Mouse (Mus musculus): Measurements from ENCODE around the gene Gpc6. TPM values are rescaled to one million over a fixed set of nuclear protein-coding genes. Genes with fewer than 3 reads are reported as not detected.

Gpc6 gene
- polyA plus RNA-seq, 1 experiment from 2014 or later, result 14.5 TPM

DNA sequence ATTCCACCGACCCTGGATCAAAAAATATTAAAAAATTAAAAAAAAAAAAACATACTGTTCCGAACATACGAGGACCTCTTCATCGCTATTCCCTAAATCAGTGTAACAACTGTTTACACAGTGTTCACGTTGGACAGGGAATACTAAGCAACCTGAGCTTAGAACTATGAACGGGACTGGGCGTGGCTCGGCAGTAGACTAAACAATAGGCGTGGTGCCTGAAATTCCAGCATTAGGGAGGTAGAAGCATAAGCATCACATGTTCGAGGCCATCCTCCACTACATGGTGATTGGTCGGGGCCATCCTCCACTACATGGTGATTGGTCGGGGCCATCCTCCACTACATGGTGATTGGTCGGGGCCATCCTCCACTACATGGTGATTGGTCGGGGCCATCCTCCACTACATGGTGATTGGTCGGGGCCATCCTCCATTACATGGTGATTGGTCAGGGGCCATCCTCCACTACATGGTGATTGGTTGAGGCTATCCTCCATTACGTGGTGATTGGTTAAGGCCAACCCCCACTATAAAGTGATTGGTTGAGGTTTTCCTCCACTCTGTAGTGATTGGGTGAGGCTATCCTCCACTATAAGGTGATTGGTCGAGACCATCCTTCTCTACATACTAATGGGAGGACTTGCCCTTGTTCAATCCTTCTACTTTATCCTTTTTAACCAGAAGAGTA lies 1007.2 kb downstream of the Gpc6 start:
- no peak overlapping the region for H3K4me2 ChIP-seq (ENCODE audit: low read length)
- no peak for ATAC-seq (ENCODE audit: insufficient number of reproducible peaks, insufficient read depth, low FRiP score, low read depth)
- H3K4me1 ChIP-seq (ENCODE audit: control insufficient read depth in 2 of 2, insufficient read depth in 2 of 2, low read length in 2 of 2), result no peaks in the 10 kb centered on the region; a peak in 1 of 4 replicates
- no peaks in the 10 kb centered on the region for H3K9me3 ChIP-seq (ENCODE audit: control insufficient read depth, low read length)
- H3K27ac ChIP-seq (replicated peaks in 1 of 2; ENCODE audit: control insufficient read depth in 1 of 2, insufficient read depth in 1 of 2, low read depth in 2 of 2, low read length in 2 of 2), result no peak overlapping the region
- WGBS, result 90% methylated on average over 15 of the region's 17 CpGs
- no peak overlapping the region for H3K9ac ChIP-seq (ENCODE audit: low read length)
- no peaks in the 10 kb centered on the region for H3K36me3 ChIP-seq (ENCODE audit: control insufficient read depth, insufficient read depth, low read length)
- no peak overlapping the region for H3K4me3 ChIP-seq (ENCODE audit: control insufficient read depth in 1 of 2, insufficient read depth in 1 of 2, low read depth in 1 of 2, low read length in 2 of 2)
- H3K27me3 ChIP-seq (ENCODE audit: control insufficient read depth, insufficient read depth, low read length), result peaks cover 41% of the 10 kb centered on the region

DNA sequence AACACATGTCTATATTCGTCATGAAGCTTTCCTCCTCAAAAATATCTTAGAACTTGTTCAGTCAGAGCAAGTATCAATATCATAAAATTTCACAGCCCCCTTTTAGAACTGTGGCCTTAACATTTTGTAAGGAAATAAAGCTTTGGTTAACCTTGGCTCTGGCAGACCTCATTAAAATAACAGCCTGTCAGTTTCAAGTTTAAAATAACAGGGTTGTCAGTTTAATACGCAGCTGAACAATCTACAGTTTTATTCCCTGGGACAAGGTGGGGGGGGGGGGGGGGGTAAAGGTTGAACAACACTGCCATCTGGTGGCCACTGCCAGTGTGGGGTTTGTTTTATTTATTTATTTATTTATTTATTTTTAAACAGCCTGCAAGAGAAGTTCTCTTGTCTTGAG lies 1013.4 kb downstream of the Gpc6 start:
- no peak overlapping the region for H3K4me3 ChIP-seq (ENCODE audit: control insufficient read depth in 1 of 2, insufficient read depth in 1 of 2, low read depth in 1 of 2, low read length in 2 of 2)
- H3K27ac ChIP-seq (replicated peaks in 1 of 2; ENCODE audit: control insufficient read depth in 1 of 2, insufficient read depth in 1 of 2, low read depth in 2 of 2, low read length in 2 of 2), result no peak overlapping the region
- H3K27me3 ChIP-seq (ENCODE audit: control insufficient read depth, insufficient read depth, low read length), result peaks cover 66% of the 10 kb centered on the region
- no peaks in the 10 kb centered on the region for H3K9me3 ChIP-seq (ENCODE audit: control insufficient read depth, low read length)
- ATAC-seq (ENCODE audit: insufficient number of reproducible peaks, insufficient read depth, low FRiP score, low read depth), result no peak
- no peaks in the 10 kb centered on the region for H3K36me3 ChIP-seq (ENCODE audit: control insufficient read depth, insufficient read depth, low read length)
- H3K4me1 ChIP-seq (ENCODE audit: control insufficient read depth in 2 of 2, insufficient read depth in 2 of 2, low read length in 2 of 2), result no peaks in the 10 kb centered on the region
- 24% methylated on average over 2 of the region's 2 CpGs for WGBS
- H3K9ac ChIP-seq (ENCODE audit: low read length), result no peak overlapping the region
- H3K4me2 ChIP-seq (ENCODE audit: low read length), result no peak overlapping the region

DNA sequence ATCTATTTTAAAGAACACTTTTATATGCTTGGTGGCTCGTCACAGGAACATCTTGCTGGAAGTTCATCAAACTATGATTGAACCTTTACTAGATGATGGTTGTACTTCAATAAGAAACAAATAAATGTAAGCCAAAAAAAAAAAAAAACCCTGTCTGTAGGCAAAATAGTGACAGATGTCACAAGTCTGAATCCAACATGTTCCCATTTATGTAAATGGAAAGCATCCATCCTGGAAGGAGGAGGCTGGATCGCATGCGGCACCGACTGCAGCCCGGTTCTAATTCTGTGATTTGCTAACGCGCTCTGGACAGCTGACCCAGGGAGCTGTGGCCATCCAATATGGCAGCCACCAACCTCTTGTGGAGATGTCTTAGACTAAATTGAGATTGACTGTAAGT lies 1014.4 kb downstream of the Gpc6 start:
- Histone ChIP-seq H3K4me1 (ENCODE audit: control insufficient read depth in 2 of 2, insufficient read depth in 2 of 2, low read length in 2 of 2) (no peaks in the 10 kb centered on the region), H3K27me3 (ENCODE audit: control insufficient read depth, insufficient read depth, low read length) (peaks cover 67% of the 10 kb centered on the region), H3K4me2 (ENCODE audit: low read length) (no peak overlapping the region), H3K9me3 (ENCODE audit: control insufficient read depth, low read length) (no peaks in the 10 kb centered on the region), H3K27ac (replicated peaks in 1 of 2; ENCODE audit: control insufficient read depth in 1 of 2, insufficient read depth in 1 of 2, low read depth in 2 of 2, low read length in 2 of 2) (no peak overlapping the region), H3K36me3 (ENCODE audit: control insufficient read depth, insufficient read depth, low read length) (no peaks in the 10 kb centered on the region), H3K9ac (ENCODE audit: low read length) (no peak overlapping the region), H3K4me3 (ENCODE audit: control insufficient read depth in 1 of 2, insufficient read depth in 1 of 2, low read depth in 1 of 2, low read length in 2 of 2) (no peak overlapping the region)
- ATAC-seq (ENCODE audit: insufficient number of reproducible peaks, insufficient read depth, low FRiP score, low read depth), result no peak
- WGBS, result 89% methylated on average over 7 of the region's 7 CpGs

DNA sequence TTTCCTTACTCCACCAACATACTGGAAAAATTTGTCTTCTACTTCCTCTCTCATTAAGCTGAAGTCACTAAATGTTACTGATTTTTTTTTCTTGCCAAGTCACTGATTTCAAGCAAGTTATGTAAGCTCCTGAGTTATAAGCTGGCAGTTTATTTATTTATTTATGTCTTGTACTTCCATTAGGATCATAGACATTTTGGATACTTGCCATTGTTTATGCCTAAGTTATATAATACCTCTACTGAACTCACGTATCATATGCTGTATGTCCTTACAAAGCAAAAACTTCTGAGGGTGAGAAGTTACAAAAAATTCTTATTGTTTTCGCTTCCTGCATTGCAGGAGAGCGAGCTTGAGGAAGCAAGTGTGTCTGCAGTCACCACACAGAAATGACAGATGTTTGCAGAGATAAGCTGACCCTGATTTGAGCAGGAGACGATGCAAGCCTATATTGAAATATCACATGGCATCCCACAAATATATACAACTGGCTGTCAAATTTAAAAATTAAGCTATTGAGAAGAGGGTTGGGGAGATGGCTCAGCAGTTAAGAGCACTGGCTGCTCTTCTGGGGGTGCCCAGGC lies 1020.9 kb downstream of the Gpc6 start:
- Histone ChIP-seq H3K9ac (ENCODE audit: low read length) (no peak overlapping the region), H3K27ac (replicated peaks in 1 of 2; ENCODE audit: control insufficient read depth in 1 of 2, insufficient read depth in 1 of 2, low read depth in 2 of 2, low read length in 2 of 2) (no peak overlapping the region), H3K27me3 (ENCODE audit: control insufficient read depth, insufficient read depth, low read length) (peaks cover 96% of the 10 kb centered on the region), H3K4me3 (ENCODE audit: control insufficient read depth in 1 of 2, insufficient read depth in 1 of 2, low read depth in 1 of 2, low read length in 2 of 2) (no peak overlapping the region), H3K4me2 (ENCODE audit: low read length) (no peak overlapping the region), H3K36me3 (ENCODE audit: control insufficient read depth, insufficient read depth, low read length) (no peaks in the 10 kb centered on the region), H3K9me3 (ENCODE audit: control insufficient read depth, low read length) (peaks cover 16% of the 10 kb centered on the region), H3K4me1 (ENCODE audit: control insufficient read depth in 2 of 2, insufficient read depth in 2 of 2, low read length in 2 of 2) (peaks cover 0 to under 1% of the 10 kb centered on the region in 2 experiments; a peak in 2 of 4 replicates)
- 74% methylated on average over 4 of the region's 4 CpGs for WGBS
- no peak for ATAC-seq (ENCODE audit: insufficient number of reproducible peaks, insufficient read depth, low FRiP score, low read depth)

DNA sequence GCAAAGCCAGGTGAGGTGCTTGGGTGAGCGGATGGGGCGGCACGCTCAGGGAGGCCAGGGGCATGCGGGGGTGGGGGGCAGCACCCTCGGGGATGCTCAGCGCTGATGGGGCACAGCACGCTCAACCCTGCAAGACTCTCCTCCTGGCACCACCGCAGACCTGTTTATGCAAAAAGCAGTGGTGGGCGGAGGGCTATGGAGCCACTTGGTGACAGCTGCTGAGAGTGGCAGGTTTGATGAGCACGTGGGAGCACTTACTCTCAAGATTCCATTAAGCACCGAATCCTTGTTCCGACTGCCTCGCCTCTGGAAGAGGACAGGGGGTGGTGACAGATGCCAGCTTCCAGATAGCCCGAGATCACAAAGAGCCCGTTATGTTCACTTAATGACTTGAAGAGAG lies 1026.2 kb downstream of the Gpc6 start:
- peaks cover 15% of the 10 kb centered on the region for H3K9me3 ChIP-seq (ENCODE audit: control insufficient read depth, low read length)
- 25% methylated on average over 15 of the region's 15 CpGs for WGBS
- peaks cover 95% of the 10 kb centered on the region for H3K27me3 ChIP-seq (ENCODE audit: control insufficient read depth, insufficient read depth, low read length)
- H3K4me1 ChIP-seq (ENCODE audit: control insufficient read depth in 2 of 2, insufficient read depth in 2 of 2, low read length in 2 of 2), result peaks cover 0 to 4% of the 10 kb centered on the region in 2 experiments; a peak in 2 of 4 replicates
- no peak overlapping the region for H3K9ac ChIP-seq (ENCODE audit: low read length)
- peak; percentile 81 for ATAC-seq (ENCODE audit: insufficient number of reproducible peaks, insufficient read depth, low FRiP score, low read depth)
- H3K4me2 ChIP-seq (ENCODE audit: low read length), result peak overlapping the region; percentile 38
- H3K36me3 ChIP-seq (ENCODE audit: control insufficient read depth, insufficient read depth, low read length), result no peaks in the 10 kb centered on the region
- H3K4me3 ChIP-seq (ENCODE audit: control insufficient read depth in 1 of 2, insufficient read depth in 1 of 2, low read depth in 1 of 2, low read length in 2 of 2), result no peak overlapping the region
- no peak overlapping the region for H3K27ac ChIP-seq (replicated peaks in 1 of 2; ENCODE audit: control insufficient read depth in 1 of 2, insufficient read depth in 1 of 2, low read depth in 2 of 2, low read length in 2 of 2)

DNA sequence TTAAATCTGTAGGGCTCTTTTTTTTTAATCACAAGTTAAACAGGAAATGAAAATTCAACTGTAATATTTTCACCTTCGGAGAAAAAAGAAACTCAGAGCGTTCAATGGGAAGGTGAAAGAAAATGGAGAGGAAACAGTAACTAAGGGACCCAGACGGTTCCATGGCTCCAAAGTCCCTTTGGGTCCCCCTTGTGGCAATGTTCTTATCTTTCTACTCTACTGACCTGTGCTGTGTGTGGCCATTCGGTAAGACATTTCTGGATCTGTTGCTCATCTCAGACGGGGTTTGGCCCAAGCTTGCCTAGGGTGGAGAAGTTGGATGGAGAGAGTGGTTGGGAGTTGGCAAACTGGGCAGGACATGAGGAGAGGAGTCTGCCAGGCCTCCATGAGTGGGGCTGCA lies 1026.6 kb downstream of the Gpc6 start:
- no peak for ATAC-seq (ENCODE audit: insufficient number of reproducible peaks, insufficient read depth, low FRiP score, low read depth)
- peak overlapping the region; percentile 38 for H3K4me2 ChIP-seq (ENCODE audit: low read length)
- no peak overlapping the region for H3K27ac ChIP-seq (replicated peaks in 1 of 2; ENCODE audit: control insufficient read depth in 1 of 2, insufficient read depth in 1 of 2, low read depth in 2 of 2, low read length in 2 of 2)
- peaks cover 0 to 4% of the 10 kb centered on the region in 2 experiments; a peak in 2 of 4 replicates for H3K4me1 ChIP-seq (ENCODE audit: control insufficient read depth in 2 of 2, insufficient read depth in 2 of 2, low read length in 2 of 2)
- H3K4me3 ChIP-seq (ENCODE audit: control insufficient read depth in 1 of 2, insufficient read depth in 1 of 2, low read depth in 1 of 2, low read length in 2 of 2), result no peak overlapping the region
- no peaks in the 10 kb centered on the region for H3K36me3 ChIP-seq (ENCODE audit: control insufficient read depth, insufficient read depth, low read length)
- WGBS, result 15% methylated on average over 5 of the region's 5 CpGs
- H3K9me3 ChIP-seq (ENCODE audit: control insufficient read depth, low read length), result peaks cover 11% of the 10 kb centered on the region
- H3K9ac ChIP-seq (ENCODE audit: low read length), result no peak overlapping the region
- peaks cover 95% of the 10 kb centered on the region for H3K27me3 ChIP-seq (ENCODE audit: control insufficient read depth, insufficient read depth, low read length)

DNA sequence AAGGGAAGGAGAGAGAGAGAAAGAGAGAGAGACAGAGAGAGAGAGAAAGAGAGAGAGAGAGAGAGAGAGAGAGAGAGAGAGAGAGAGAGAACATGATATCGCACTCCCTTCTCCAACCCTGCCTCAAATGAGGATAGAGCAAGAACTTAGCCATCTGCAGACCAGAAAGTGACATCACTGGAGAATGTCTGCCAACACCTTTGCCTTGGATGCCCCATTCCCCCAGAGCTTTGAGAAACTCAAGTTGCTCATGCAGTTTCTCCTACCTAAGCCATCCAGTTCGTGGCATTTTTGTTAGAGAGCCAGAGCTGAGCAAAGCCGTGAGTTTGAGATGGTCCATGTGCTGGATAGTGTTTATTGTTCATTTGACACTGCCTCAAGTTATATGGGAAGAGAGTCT lies 1030.9 kb downstream of the Gpc6 start:
- Histone ChIP-seq H3K36me3 (ENCODE audit: control insufficient read depth, insufficient read depth, low read length) (no peaks in the 10 kb centered on the region), H3K4me1 (ENCODE audit: control insufficient read depth in 2 of 2, insufficient read depth in 2 of 2, low read length in 2 of 2) (peaks cover 0 to 3% of the 10 kb centered on the region in 2 experiments; a peak in 2 of 4 replicates), H3K9me3 (ENCODE audit: control insufficient read depth, low read length) (no peaks in the 10 kb centered on the region), H3K9ac (ENCODE audit: low read length) (no peak overlapping the region), H3K4me2 (ENCODE audit: low read length) (no peak overlapping the region), H3K27me3 (ENCODE audit: control insufficient read depth, insufficient read depth, low read length) (peaks cover 95% of the 10 kb centered on the region), H3K4me3 (ENCODE audit: control insufficient read depth in 1 of 2, insufficient read depth in 1 of 2, low read depth in 1 of 2, low read length in 2 of 2) (no peak overlapping the region), H3K27ac (replicated peaks in 1 of 2; ENCODE audit: control insufficient read depth in 1 of 2, insufficient read depth in 1 of 2, low read depth in 2 of 2, low read length in 2 of 2) (no peak overlapping the region)
- ATAC-seq (ENCODE audit: insufficient number of reproducible peaks, insufficient read depth, low FRiP score, low read depth), result no peak
- WGBS, result 58% methylated on average over 3 of the region's 3 CpGs

Data from heart, embryonic 14.5 days (tissue).